Mouse (Mus musculus) hindbrain, embryonic 16.5 days (tissue): ENCODE data around the gene Anxa6. TPM values are rescaled to one million over a fixed set of nuclear protein-coding genes. Genes with fewer than 3 reads are reported as not detected.
"Not testable (repeated sequence)": the region's sequence is repeated elsewhere in the genome, so short reads cannot be mapped to it uniquely, and the experiment has no call there.

Experiments used
- ATAC-seq: fragments of 200-750 bp; cut with Nextera tagmentation; 2 replicates; pipeline ENCODE4 v1.8.0; 2017; ENCODE audit warnings: moderate TSS enrichment, moderate library complexity
- H3K27ac ChIP-seq: fragments of 300-500 bp; sonication (generic); 2 replicates; pipeline ENCODE4 v1.5.1; 2014; ENCODE audit warnings: low read depth, mild to moderate bottlenecking, control low read depth, low read length, moderate library complexity
- H3K27me3 ChIP-seq: fragments of 300-500 bp; sonication (generic); replicated peaks from 2 replicates; pipeline ENCODE4 v1.6.1; 2014; ENCODE audit warnings: low read length; ENCODE audit not compliant: control insufficient read depth, insufficient read depth
- H3K36me3 ChIP-seq: fragments of 300-500 bp; sonication (generic); 2 replicates; pipeline ENCODE4 v1.6.1; 2014; ENCODE audit warnings: mild to moderate bottlenecking, low read length, moderate library complexity, mixed read lengths; ENCODE audit not compliant: control insufficient read depth, insufficient read depth
- H3K4me1 ChIP-seq: fragments of 300-500 bp; sonication (generic); 2 replicates; pipeline ENCODE4 v1.6.1; 2014; ENCODE audit warnings: low read depth, low read length; ENCODE audit not compliant: control insufficient read depth, insufficient read depth
- H3K4me2 ChIP-seq: fragments of 300-500 bp; sonication (generic); 2 replicates; pipeline ENCODE4 v1.6.1; 2014; ENCODE audit warnings: mild to moderate bottlenecking, low read length, control low read depth, moderate library complexity
- H3K4me3 ChIP-seq: fragments of 300-500 bp; sonication (generic); 2 replicates; pipeline ENCODE4 v1.5.1; 2014; ENCODE audit warnings: mild to moderate bottlenecking, low read length, control low read depth, moderate library complexity
- H3K9ac ChIP-seq: fragments of 300-500 bp; sonication (generic); 2 replicates; pipeline ENCODE4 v1.6.1; 2014; ENCODE audit warnings: low read depth, mild to moderate bottlenecking, control low read depth, low read length, moderate library complexity
- H3K9me3 ChIP-seq: fragments of 300-500 bp; sonication (generic); 2 replicates; pipeline ENCODE4 v1.6.1; 2014; ENCODE audit warnings: mild to moderate bottlenecking, low read length, moderate library complexity; ENCODE audit not compliant: control insufficient read depth
- WGBS: fragments of 180-500 bp; shearing (Covaris S2); extraction: QIAGEN DNeasy Blood & Tissue Kit; methylation state at CpG from one replicate; pipeline ENCODE4 v1.1.7; 2014; 5-methylcytosine and 5-hydroxymethylcytosine counted together
- polyA plus RNA-seq: library from polyadenylated mRNA; unstranded; fragments of >200 nt; fragmentation: Nextera tagmentation; extraction: Ambion mirVana; gene quantifications from 2 replicates; pipeline ENCODE4 v1.2.1, GENCODE M21; 2015

Gene Anxa6
- polyA plus RNA-seq, 1 experiment from 2014 or later, result 72.4 TPM

DNA sequence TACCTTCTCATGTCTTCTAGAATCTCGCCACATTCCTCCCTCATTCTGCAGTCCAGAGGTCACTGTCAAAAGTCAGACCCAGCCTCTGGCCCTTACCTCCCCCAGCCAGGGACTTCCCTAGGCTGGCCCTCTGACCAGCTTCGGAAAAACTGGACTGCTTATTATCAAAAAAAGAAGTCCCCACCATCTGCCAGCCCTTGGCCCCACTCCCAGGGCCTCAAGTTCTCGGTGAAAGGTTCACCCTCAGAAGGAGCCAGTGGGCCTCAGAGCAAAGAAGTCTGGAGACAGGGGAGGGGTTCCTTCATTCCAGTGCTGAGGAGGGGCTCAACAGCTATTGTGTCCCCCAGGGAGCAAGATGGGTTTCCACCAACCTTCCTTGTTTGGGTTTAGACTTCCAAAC lies 71.3 kb downstream of the Anxa6 start:
- WGBS, result 56% methylated on average over 3 of the region's 3 CpGs
- no peak overlapping the region for H3K27ac ChIP-seq
- no peak for ATAC-seq
- H3K9ac ChIP-seq, result no peak overlapping the region
- H3K36me3 ChIP-seq, result no peaks in the 10 kb centered on the region
- no peaks in the 10 kb centered on the region for H3K9me3 ChIP-seq
- no peaks in the 10 kb centered on the region for H3K27me3 ChIP-seq
- no peak overlapping the region for H3K4me3 ChIP-seq
- no peak overlapping the region for H3K4me2 ChIP-seq
- no peaks in the 10 kb centered on the region for H3K4me1 ChIP-seq

DNA sequence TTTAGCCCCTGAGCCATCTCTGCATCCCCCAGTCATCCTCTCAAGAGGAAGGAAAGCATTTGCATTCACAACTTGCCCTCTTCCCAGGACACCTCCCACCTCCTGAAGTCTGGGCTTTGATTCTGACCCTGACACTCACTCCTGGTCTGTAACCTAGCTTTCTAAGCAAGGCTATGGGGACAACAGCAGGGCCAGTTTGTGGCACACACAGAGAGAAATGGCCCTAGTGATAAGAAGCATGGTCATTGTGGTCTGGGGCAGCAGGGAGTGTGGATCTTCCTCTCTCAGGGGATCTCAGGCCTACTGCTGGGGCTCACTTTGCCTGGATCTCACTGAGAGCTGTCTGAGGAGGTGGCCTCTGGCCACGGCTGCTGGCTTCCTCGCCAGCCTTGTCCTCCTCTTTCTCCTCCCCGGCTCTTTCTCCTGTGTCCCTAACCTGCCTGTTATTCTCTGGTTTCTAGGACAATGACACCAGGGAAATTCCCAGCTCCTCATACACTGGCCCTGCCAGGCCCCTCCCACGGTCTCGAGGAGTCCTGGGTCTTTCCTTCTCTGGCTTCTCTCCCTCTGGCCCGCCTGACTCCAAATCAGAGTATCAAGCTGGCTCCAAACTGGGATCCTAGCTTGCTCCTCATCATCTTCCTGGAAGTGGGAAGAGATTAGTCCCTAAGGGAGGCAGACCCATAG lies 71.9 kb downstream of the Anxa6 start:
- H3K9me3 ChIP-seq, result no peaks in the 10 kb centered on the region
- H3K36me3 ChIP-seq, result no peaks in the 10 kb centered on the region
- H3K4me3 ChIP-seq, result no peak overlapping the region
- no peaks in the 10 kb centered on the region for H3K27me3 ChIP-seq
- H3K9ac ChIP-seq, result no peak overlapping the region
- 76% methylated on average over 6 of the region's 6 CpGs for WGBS
- no peak overlapping the region for H3K4me2 ChIP-seq
- no peaks in the 10 kb centered on the region for H3K4me1 ChIP-seq
- H3K27ac ChIP-seq, result no peak overlapping the region
- ATAC-seq, result no peak

DNA sequence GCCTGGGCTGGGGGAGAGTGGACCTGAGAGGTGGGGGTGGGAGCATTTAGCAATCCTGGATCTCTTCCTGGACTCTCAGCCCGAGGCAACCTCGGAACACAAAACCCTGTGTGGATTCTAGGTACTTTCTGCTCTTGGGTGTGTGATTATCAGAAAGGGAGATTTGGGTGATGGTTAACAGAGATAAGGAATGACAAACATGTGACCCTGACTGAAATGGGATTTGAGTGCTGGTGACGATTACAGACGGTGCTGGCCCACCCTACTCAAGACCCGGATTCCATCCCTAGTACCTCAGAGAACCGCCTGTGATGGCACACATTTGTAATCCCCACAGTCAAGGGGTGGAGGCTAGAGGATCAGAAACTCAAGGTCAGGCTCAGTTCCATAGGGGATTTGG lies 73.0 kb downstream of the Anxa6 start:
- WGBS, result 91% methylated on average over 6 of the region's 6 CpGs

DNA sequence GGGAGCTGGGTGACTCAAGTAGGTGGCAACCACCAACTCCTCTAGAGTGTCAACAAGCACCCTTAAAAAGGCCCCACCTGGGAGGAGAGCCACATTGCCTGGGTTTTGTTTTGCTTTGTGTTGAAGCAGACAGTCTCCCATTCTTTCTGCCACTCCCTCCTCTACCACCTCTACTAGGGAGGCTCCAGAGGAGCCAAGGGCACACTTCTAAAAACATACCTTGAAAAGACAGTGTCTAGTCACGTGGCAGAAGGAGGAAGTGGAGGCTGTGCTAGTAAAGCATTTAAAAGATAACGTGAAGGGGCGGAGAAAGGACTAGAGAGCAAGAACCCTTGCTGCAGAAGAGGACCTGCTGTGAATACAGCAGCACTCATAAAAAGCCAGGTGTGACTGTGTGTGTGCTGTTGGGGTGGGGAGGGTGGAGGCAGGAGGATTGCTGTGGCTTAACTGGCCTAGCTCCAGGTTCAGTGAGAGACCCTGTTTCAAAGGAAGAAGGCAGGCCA lies 74.6 kb downstream of the Anxa6 start:
- Histone ChIP-seq H3K4me3 (no peak overlapping the region), H3K9ac (no peak overlapping the region), H3K27me3 (no peaks in the 10 kb centered on the region), H3K36me3 (no peaks in the 10 kb centered on the region), H3K9me3 (no peaks in the 10 kb centered on the region), H3K27ac (no peak overlapping the region), H3K4me1 (peaks cover 8% of the 10 kb centered on the region), H3K4me2 (no peak overlapping the region)
- ATAC-seq, result no peak
- 59% methylated on average over 3 of the region's 3 CpGs for WGBS

More for the DNA sequence above, 73.0 kb downstream of the Anxa6 start:
- no peak for ATAC-seq
- H3K27me3 ChIP-seq, result no peaks in the 10 kb centered on the region
- no peaks in the 10 kb centered on the region for H3K36me3 ChIP-seq
- no peak overlapping the region for H3K9ac ChIP-seq
- H3K9me3 ChIP-seq, result no peaks in the 10 kb centered on the region
- H3K4me1 ChIP-seq, result no peaks in the 10 kb centered on the region; the same call in 1 of the 2 replicates
- H3K27ac ChIP-seq, result no peak overlapping the region
- H3K4me2 ChIP-seq, result no peak overlapping the region
- no peak overlapping the region for H3K4me3 ChIP-seq

DNA sequence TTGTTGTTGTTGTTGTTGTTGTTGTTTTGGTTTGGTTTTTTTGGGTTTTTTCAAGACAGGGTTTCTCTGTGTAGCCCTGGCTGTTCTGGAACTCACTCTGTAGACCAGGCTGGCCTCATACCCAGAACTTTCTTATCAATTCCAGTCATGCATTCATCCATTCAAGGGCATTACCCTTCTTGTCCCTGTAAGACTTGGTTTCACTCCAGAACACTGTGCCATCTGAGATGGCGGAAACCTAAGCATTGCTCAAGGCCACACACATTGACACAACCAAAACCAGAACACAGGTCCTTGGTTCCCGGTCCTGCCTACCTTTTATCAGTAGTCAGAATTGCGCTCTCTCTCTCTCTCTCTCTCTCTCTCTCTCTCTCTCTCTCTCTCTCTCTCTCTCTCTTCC lies 75.5 kb downstream of the Anxa6 start:
- not testable (repeated sequence) for H3K27me3 ChIP-seq, H3K27ac ChIP-seq, H3K9ac ChIP-seq, H3K4me3 ChIP-seq, H3K4me1 ChIP-seq, H3K4me2 ChIP-seq, ATAC-seq, H3K36me3 ChIP-seq, H3K9me3 ChIP-seq
- WGBS, result 93% methylated on average over 3 of the region's 3 CpGs

DNA sequence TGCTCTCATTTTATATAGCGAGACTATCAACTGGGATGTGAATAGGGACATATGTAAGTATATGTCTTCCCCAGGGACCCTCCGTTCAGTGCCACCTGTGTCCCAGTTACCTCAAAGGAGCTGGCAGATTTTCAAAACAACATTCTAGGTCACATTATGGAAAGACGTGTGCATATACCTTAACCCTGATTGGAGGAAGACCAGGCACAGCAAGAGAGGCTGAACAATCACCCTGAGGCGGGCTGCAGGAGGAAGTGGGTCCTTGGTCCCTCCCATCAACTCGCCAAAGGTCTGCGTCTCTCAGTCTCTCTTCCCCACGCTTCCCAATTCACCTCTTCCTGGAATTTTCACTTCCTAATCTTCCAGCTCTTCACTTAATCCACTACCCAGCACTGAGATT lies 76.3 kb downstream of the Anxa6 start:
- Histone ChIP-seq H3K9ac (no peak overlapping the region), H3K4me1 (peaks cover 8% of the 10 kb centered on the region), H3K4me2 (no peak overlapping the region), H3K27me3 (no peaks in the 10 kb centered on the region), H3K9me3 (no peaks in the 10 kb centered on the region), H3K27ac (no peak overlapping the region), H3K4me3 (no peak overlapping the region), H3K36me3 (no peaks in the 10 kb centered on the region)
- no peak for ATAC-seq
- WGBS, result 62% methylated on average over 7 of the region's 7 CpGs

DNA sequence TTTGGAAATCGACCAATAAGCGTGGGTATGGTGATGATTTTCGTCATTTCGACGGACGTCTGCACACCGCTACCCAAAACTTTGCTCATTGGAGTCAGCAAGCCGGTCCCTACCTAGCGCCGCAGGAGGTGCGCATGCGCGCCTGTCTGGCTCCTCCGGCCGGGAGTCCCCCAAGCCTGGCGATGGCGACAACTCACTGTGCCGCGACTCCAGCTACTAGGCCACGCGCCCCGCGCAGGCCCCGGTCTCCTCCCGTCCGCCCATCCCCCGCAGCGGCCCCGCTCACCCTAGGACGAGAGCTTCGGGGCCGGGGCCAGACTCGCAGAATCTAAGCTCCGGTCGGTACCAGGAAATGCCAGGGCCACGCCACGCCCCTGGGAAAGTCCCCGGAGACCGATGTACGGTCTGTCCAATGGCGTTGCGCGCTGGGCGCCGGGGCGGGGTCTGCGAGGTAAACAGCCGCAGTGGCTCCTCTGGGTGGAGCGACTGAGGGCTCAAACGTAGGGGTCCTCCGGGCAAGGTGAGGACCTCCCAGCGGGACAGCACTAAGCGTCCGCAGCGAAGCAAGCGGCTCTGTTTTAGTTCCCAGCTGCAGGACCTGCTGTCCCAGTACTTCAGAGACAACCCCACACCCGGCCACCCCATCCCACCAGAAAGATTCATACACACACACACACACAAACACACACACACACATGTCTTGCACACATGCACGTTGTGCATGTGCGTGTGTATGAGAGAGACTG lies 77.3 kb downstream of the Anxa6 start:
- peaks cover 8% of the 10 kb centered on the region for H3K4me1 ChIP-seq

DNA sequence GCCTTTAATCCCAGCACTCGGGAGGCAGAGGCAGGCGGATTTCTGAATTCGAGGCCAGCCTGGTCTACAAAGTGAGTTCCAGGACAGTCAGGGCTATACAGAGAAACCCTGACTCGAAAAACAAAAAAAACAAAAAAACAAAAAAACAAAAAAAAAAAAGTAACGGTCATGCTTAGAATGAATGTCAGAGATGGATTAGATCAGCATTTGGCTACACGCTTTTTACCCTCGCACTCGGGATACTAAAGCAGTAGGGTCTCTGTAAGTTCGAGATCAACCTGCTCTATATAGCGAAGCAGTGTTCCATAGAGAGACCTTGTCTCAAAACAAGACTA lies 77.9 kb downstream of the Anxa6 start:
- Histone ChIP-seq H3K27ac (peak overlapping the region; percentile 90), H3K9ac (peak overlapping the region; percentile 90), H3K4me3 (peak overlapping the region; percentile 79), H3K4me2 (peak overlapping the region; percentile 57)
- H3K9me3 ChIP-seq, H3K36me3 ChIP-seq, H3K27me3 ChIP-seq, ATAC-seq, H3K4me1 ChIP-seq: not testable (repeated sequence)
- WGBS, result 40% methylated on average over 10 of the region's 10 CpGs

More for the DNA sequence above, 77.3 kb downstream of the Anxa6 start:
- peak overlapping the region; percentile 57 for H3K4me2 ChIP-seq
- H3K27ac ChIP-seq, result peak overlapping the region; percentile 90
- H3K36me3 ChIP-seq, result no peaks in the 10 kb centered on the region
- H3K9ac ChIP-seq, result peak overlapping the region; percentile 90
- peak overlapping the region; percentile 79 for H3K4me3 ChIP-seq
- no peaks in the 10 kb centered on the region for H3K27me3 ChIP-seq
- WGBS, result under 1% methylated on average over 59 of the region's 59 CpGs
- no peaks in the 10 kb centered on the region for H3K9me3 ChIP-seq
- ATAC-seq, result peak; percentile 99

DNA sequence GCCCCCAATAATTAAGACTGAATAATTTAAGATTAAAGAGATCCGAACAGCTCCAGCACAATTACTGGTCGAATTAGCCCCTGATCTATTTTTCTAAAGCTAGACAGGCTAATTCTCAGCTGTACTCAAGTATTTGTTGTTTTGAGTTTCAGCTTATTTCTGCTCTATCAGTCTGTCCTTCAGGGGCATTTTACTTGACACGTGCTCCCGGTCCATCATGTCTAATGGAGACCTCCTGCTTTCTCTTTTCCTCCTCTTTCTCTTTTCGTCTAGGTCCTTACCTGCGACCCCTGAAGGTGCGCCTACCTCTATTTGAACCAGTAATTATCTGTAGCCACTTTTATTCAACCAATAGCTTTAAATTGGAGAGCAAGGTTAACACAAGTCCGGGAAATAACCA lies 78.5 kb downstream of the Anxa6 start:
- ATAC-seq, result no peak

More for the DNA sequence above, 78.5 kb downstream of the Anxa6 start:
- peaks cover 8% of the 10 kb centered on the region for H3K4me1 ChIP-seq
- H3K27me3 ChIP-seq, result no peaks in the 10 kb centered on the region
- no peak overlapping the region for H3K4me3 ChIP-seq
- no peak overlapping the region for H3K27ac ChIP-seq
- 81% methylated on average over 8 of the region's 8 CpGs for WGBS
- no peaks in the 10 kb centered on the region for H3K36me3 ChIP-seq
- H3K9me3 ChIP-seq, result no peaks in the 10 kb centered on the region
- no peak overlapping the region for H3K9ac ChIP-seq
- peak overlapping the region; percentile 35; the same call in 1 of the 2 replicates for H3K4me2 ChIP-seq
